Mouse (Mus musculus) CD4-positive helper T cell, adult 2 months (primary cell): ENCODE data around the gene Afg3l1.
"Not testable (repeated sequence)": the region's sequence is repeated elsewhere in the genome, so short reads cannot be mapped to it uniquely, and the experiment has no call there.

Source experiments
- DNase-seq: peaks from one replicate; pipeline ENCODE4 v3.0.0-alpha.2; 2012; ENCODE audit warnings: low read depth, missing footprints, low spot score

Afg3l1 gene

GRCm38 (mm10) chr8:123467476-123467875 is 10.2 kb upstream of the Afg3l1 start:
- no peak for DNase-seq

- not testable (repeated sequence) for DNase-seq
These were observed 4.7 kb upstream of the Afg3l1 start for GRCm38 (mm10) chr8:123472991-123473390.

- not testable (repeated sequence) for DNase-seq
These were observed 3.2 kb upstream of the Afg3l1 start for GRCm38 (mm10) chr8:123474549-123474948.

- DNase-seq, result peak; percentile 32
These were observed 579 bp upstream of the Afg3l1 start for GRCm38 (mm10) chr8:123476911-123477736.

- DNase-seq, result peak; percentile 76
These were observed 934 bp downstream of the Afg3l1 start for GRCm38 (mm10) chr8:123478456-123479218.

GRCm38 (mm10) chr8:123482627-123483026 is 4.9 kb downstream of the Afg3l1 start:
- DNase-seq, result no peak

GRCm38 (mm10) chr8:123491280-123492075 is 13.8 kb downstream of the Afg3l1 start:
- DNase-seq, result no peak

GRCm38 (mm10) chr8:123492898-123493297 is 15.2 kb downstream of the Afg3l1 start:
- DNase-seq, result no peak

- no peak for DNase-seq
These were observed 20.0 kb downstream of the Afg3l1 start for GRCm38 (mm10) chr8:123497699-123498098.

GRCm38 (mm10) chr8:123498963-123499362 is 21.3 kb downstream of the Afg3l1 start:
- no peak for DNase-seq

- DNase-seq, result no peak
These were observed 21.9 kb downstream of the Afg3l1 start for GRCm38 (mm10) chr8:123499556-123499955.

GRCm38 (mm10) chr8:123502192-123502591 is 24.5 kb downstream of the Afg3l1 start:
- no peak for DNase-seq

GRCm38 (mm10) chr8:123503801-123504467 is 26.2 kb downstream of the Afg3l1 start:
- DNase-seq, result no peak

GRCm38 (mm10) chr8:123504591-123505195 is 27.0 kb downstream of the Afg3l1 start:
- no peak for DNase-seq

- no peak for DNase-seq
These were observed 27.6 kb downstream of the Afg3l1 start for GRCm38 (mm10) chr8:123505267-123505666.

- no peak for DNase-seq
These were observed 28.0 kb downstream of the Afg3l1 start for GRCm38 (mm10) chr8:123505695-123506094.

GRCm38 (mm10) chr8:123507153-123507552 is 29.4 kb downstream of the Afg3l1 start:
- DNase-seq, result no peak

- DNase-seq, result no peak
These were observed 33.1 kb downstream of the Afg3l1 start for GRCm38 (mm10) chr8:123510819-123511218.

- DNase-seq, result no peak
These were observed 36.4 kb downstream of the Afg3l1 start for GRCm38 (mm10) chr8:123514136-123514535.

- peak; percentile 32 for DNase-seq
These were observed 37.3 kb downstream of the Afg3l1 start, which contains the start of gene Dbndd1 for GRCm38 (mm10) chr8:123514781-123515539. TSS of gene Dbndd1 (minus strand) at chr8:123515463.
